Comparison of ENCODE assay signal across 17 mouse cellular contexts in the genomic region with DNA sequence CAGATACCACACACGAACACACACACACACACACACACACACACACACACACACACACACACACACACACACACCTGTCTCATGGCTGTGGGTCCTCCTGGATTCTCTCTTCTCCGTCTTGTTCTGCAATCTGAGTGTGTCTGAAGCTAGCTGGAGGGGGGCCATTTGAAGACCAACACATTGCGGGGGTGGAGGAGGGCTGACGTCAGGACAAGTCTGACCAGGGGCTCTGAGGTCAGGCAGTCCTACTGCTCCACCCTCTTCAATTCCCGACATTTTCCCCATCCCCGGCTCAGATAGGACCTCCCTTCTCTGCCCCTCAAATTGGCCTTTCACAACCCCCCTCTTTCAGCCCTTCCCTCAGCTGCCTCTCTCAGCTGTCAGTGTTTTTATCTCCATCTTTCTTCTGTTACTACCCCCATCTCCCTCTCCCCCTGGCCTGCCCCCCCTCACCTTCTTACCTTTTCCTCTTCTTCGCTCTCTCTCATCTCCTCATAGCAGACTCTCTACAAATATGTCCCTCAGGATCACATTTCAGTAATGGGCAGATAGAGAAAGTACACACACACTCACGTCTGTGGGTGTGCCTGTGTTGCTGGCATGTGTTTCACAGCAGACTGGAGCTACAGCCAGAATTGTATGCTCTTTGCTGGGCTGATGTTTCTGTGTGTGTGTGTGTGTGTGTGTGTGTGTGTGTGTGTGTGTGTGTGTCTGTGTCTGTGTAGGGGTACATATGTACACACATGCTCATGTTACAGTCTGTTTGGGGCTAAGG. TPM values are rescaled to one million over a fixed set of nuclear protein-coding genes. Genes with fewer than 3 reads are reported as not detected.
DNase-seq lines count a peak whose midpoint lies in the region; ATAC-seq and TF ChIP-seq lines count a peak whose summit lies in the region.
"Had no signal": no experiment of that assay in that cellular context is flagged by ENCODE, and none has a peak within 500 bp of the region (broad histone marks: within the 10 kb centered on the region; RNA-seq: fewer than 3 reads in every experiment).

A gene (minus strand): TSS at position 142 of the 775 bp plus-strand sequence.

- intact Hi-C loops in gastrocnemius, adult 2 months (cut with DNase I) = no loop called here

- 57% methylated on average over 8 of the region's 8 CpGs for WGBS in midbrain, embryonic 11.5 days
- WGBS in midbrain, embryonic 15.5 days = 68% methylated on average over 8 of the region's 8 CpGs
- 62% methylated on average over 8 of the region's 8 CpGs for WGBS in hindbrain, postnatal 0 days
- 29% methylated on average over 7 of the region's 8 CpGs for WGBS in stomach, postnatal 0 days

- H3K4me1 ChIP-seq in midbrain, embryonic 11.5 days (ENCODE audit: control insufficient read depth, insufficient read depth, low read length) = no peaks in the 10 kb centered on the region
- no peaks in the 10 kb centered on the region for H3K4me1 ChIP-seq in midbrain, embryonic 15.5 days
- no peaks in the 10 kb centered on the region for H3K4me1 ChIP-seq in hindbrain, postnatal 0 days (ENCODE audit: insufficient read depth, low read length)
- H3K4me1 ChIP-seq in stomach, postnatal 0 days (replicated peaks; ENCODE audit: control insufficient read depth, insufficient read depth) = no peaks in the 10 kb centered on the region

- no peak for TF ChIP-seq EP300 in stomach, postnatal 0 days (optimal IDR thresholded peaks at IDR 0.05)

- no peak within 1 kb of the TSS for H3K27ac ChIP-seq in gastrocnemius, adult 2 months
- no peak within 1 kb of the TSS for H3K27ac ChIP-seq in midbrain, embryonic 11.5 days (ENCODE audit: low read depth, low read length)
- no peak within 1 kb of the TSS for H3K27ac ChIP-seq in midbrain, embryonic 15.5 days
- no peak within 1 kb of the TSS for H3K27ac ChIP-seq in hindbrain, postnatal 0 days
- H3K27ac ChIP-seq in stomach, postnatal 0 days (replicated peaks) = 0 out of 2 replicates have a peak within 1 kb of the TSS, but pooled peaks have one; percentile 24
- H3K27ac ChIP-seq: heart, adult 2 months; left cerebral cortex, adult 2 months had no signal

- TF ChIP-seq CTCF in gastrocnemius, adult 2 months (IDR thresholded peaks at IDR 0.05) = no peak
- TF ChIP-seq CTCF in hindbrain, postnatal 0 days (IDR thresholded peaks at IDR 0.05; ENCODE audit: low read depth) = no peak
- no peak for TF ChIP-seq CTCF in stomach, postnatal 0 days (IDR thresholded peaks at IDR 0.05; ENCODE audit: low read depth)

- H3K36me3 ChIP-seq in midbrain, embryonic 11.5 days (ENCODE audit: control insufficient read depth, insufficient read depth, low read length) = no peaks in the 10 kb centered on the region
- H3K36me3 ChIP-seq in midbrain, embryonic 15.5 days (replicated peaks) = no peaks in the 10 kb centered on the region
- no peaks in the 10 kb centered on the region for H3K36me3 ChIP-seq in hindbrain, postnatal 0 days (ENCODE audit: insufficient read depth, low read length)
- no peaks in the 10 kb centered on the region for H3K36me3 ChIP-seq in stomach, postnatal 0 days (ENCODE audit: control insufficient read depth, insufficient read depth, low read length)

- DNase-seq in gastrocnemius, adult 2 months = no peak
- no peak for DNase-seq in gastrocnemius, postnatal 25 days
- DNase-seq in midbrain, embryonic 11.5 days (ENCODE audit: low spot score, missing footprints) = no peak
- no peak for DNase-seq in hindbrain, postnatal 0 days (ENCODE audit: low spot score)
- no peak for DNase-seq in stomach, postnatal 0 days (ENCODE audit: low spot score)
- no peak for DNase-seq in left cerebral cortex, adult 18-20 months (ENCODE audit: low spot score in 2 of 2)
- DNase-seq: B cell, adult 2 months; heart, adult 2 months; kidney, adult 8-10 months; lung, embryonic 14.5 days; spleen, adult 18-20 months; thymus, postnatal 36 days had no signal

- ATAC-seq in midbrain, embryonic 11.5 days (ENCODE audit: low FRiP score) = peak; percentile 49
- ATAC-seq in midbrain, embryonic 15.5 days (replicated peaks) = no peak
- peak; percentile 8; the same call in 1 of the 2 replicates for ATAC-seq in hindbrain, postnatal 0 days
- peak; percentile 65; the same call in 1 of the 2 replicates for ATAC-seq in stomach, postnatal 0 days (ENCODE audit: low FRiP score, low TSS enrichment)
- ATAC-seq: Patski had no signal

- peaks cover 1% of the 10 kb centered on the region; the same call in 1 of the 2 replicates for H3K27me3 ChIP-seq in midbrain, embryonic 11.5 days (ENCODE audit: control insufficient read depth, insufficient read depth, low read length)
- H3K27me3 ChIP-seq in midbrain, embryonic 15.5 days (replicated peaks) = no peaks in the 10 kb centered on the region
- no peaks in the 10 kb centered on the region for H3K27me3 ChIP-seq in hindbrain, postnatal 0 days (ENCODE audit: insufficient read depth, low read length)
- H3K27me3 ChIP-seq in stomach, postnatal 0 days (ENCODE audit: control insufficient read depth, insufficient read depth, low read length) = no peaks in the 10 kb centered on the region
- H3K27me3 ChIP-seq: Patski had no signal

- H3K4me3 ChIP-seq in gastrocnemius, adult 2 months = peak within 1 kb of the TSS; percentile 23
- H3K4me3 ChIP-seq in midbrain, embryonic 11.5 days (ENCODE audit: low read depth, low read length) = no peak within 1 kb of the TSS
- no peak within 1 kb of the TSS for H3K4me3 ChIP-seq in midbrain, embryonic 15.5 days
- no peak within 1 kb of the TSS for H3K4me3 ChIP-seq in hindbrain, postnatal 0 days (ENCODE audit: low read length)
- no peak within 1 kb of the TSS for H3K4me3 ChIP-seq in stomach, postnatal 0 days (ENCODE audit: low read depth, low read length)
- H3K4me3 ChIP-seq: heart, adult 2 months; left cerebral cortex, adult 2 months had no signal

- no peaks in the 10 kb centered on the region for H3K9me3 ChIP-seq in midbrain, embryonic 11.5 days (ENCODE audit: control insufficient read depth, low read length)
- H3K9me3 ChIP-seq in midbrain, embryonic 15.5 days = no peaks in the 10 kb centered on the region
- no peaks in the 10 kb centered on the region for H3K9me3 ChIP-seq in hindbrain, postnatal 0 days (ENCODE audit: low read length)
- no peaks in the 10 kb centered on the region for H3K9me3 ChIP-seq in stomach, postnatal 0 days (ENCODE audit: control insufficient read depth, low read length)

- H3K9ac ChIP-seq in midbrain, embryonic 11.5 days (ENCODE audit: low read length) = no peak within 1 kb of the TSS
- H3K9ac ChIP-seq in midbrain, embryonic 15.5 days = no peak within 1 kb of the TSS
- H3K9ac ChIP-seq in hindbrain, postnatal 0 days (replicated peaks; ENCODE audit: low read length) = no peak within 1 kb of the TSS
- H3K9ac ChIP-seq in stomach, postnatal 0 days (ENCODE audit: low read length) = no peak within 1 kb of the TSS
- H3K9ac ChIP-seq: lung, embryonic 14.5 days had no signal

- H3K4me2 ChIP-seq in midbrain, embryonic 11.5 days = no peak within 1 kb of the TSS
- no peak within 1 kb of the TSS for H3K4me2 ChIP-seq in midbrain, embryonic 15.5 days
- H3K4me2 ChIP-seq in hindbrain, postnatal 0 days (ENCODE audit: low read depth, low read length) = no peak within 1 kb of the TSS
- no peak within 1 kb of the TSS; the same call in 1 of the 2 replicates for H3K4me2 ChIP-seq in stomach, postnatal 0 days (replicated peaks; ENCODE audit: low read depth)
- H3K4me2 ChIP-seq: lung, embryonic 14.5 days had no signal

RNA-seq across cellular contexts. Expression of the gene that starts here (rescaled TPM):
- total RNA-seq in gastrocnemius, adult 2 months (2021) = under 1 TPM; 0.13 to 0.22 TPM
- total RNA-seq in gastrocnemius, postnatal 25 days (2021) = under 1 TPM; 0.15 to 0.40 TPM
- 0.38 and 0.87 TPM in 2 replicates for polyA plus RNA-seq in midbrain, embryonic 11.5 days (2014; fragmentation: Nextera tagmentation; extraction: Ambion mirVana)
- polyA plus RNA-seq in midbrain, embryonic 15.5 days (2015; fragmentation: Nextera tagmentation; extraction: Ambion mirVana) = 1.2 and 1.6 TPM in 2 replicates
- total RNA-seq in hindbrain, postnatal 0 days (2014; rRNA removed) = 0.07 and 1.4 TPM in 2 replicates
- polyA plus RNA-seq in hindbrain, postnatal 0 days (2015; fragmentation: Nextera tagmentation; extraction: Ambion mirVana) = 1.1 and 1.2 TPM in 2 replicates
- polyA plus RNA-seq in stomach, postnatal 0 days (2015; fragmentation: Nextera tagmentation; extraction: Ambion mirVana) = 0.78 and 0.98 TPM in 2 replicates
- 1 to 10 TPM in 1 of 2 experiments, under 1 TPM in 1; 0.67 to 1.4 TPM for total RNA-seq in left cerebral cortex, adult 18-20 months (2021)
- total RNA-seq: liver, adult 2 months; megakaryocyte, adult 5-6 weeks had no signal
- polyA plus RNA-seq: liver, adult 2 months had no signal

Comparison
In these comparisons a context has a peak if more than half of its experiments do, and no peak if none do; other contexts are left out.
1. Peak in ATAC-seq in midbrain, embryonic 11.5 days; RNA of the gene not detected or under 1 TPM.
2. Peak in ATAC-seq and H3K27ac ChIP-seq in stomach, postnatal 0 days; RNA of the gene not detected or under 1 TPM.